Mouse (Mus musculus) MEL-GATA-1-ER (cell line): ENCODE results near the gene Clcn5.

Experiments used
- DNase-seq: peaks from one replicate; pipeline ENCODE4 v3.0.0-alpha.2; 2012; ENCODE audit warnings: low read depth; ENCODE audit errors: extremely low read depth

The Clcn5 gene

GRCm38 (mm10) chrX:7197833-7198232 is 121.3 kb downstream of the Clcn5 start:
- DNase-seq, result no peak

GRCm38 (mm10) chrX:7190816-7191215 is 128.3 kb downstream of the Clcn5 start:
- DNase-seq, result no peak

GRCm38 (mm10) chrX:7188311-7188807 is 130.8 kb downstream of the Clcn5 start:
- no peak for DNase-seq

GRCm38 (mm10) chrX:7187455-7188310 is 131.5 kb downstream of the Clcn5 start:
- no peak for DNase-seq

- no peak for DNase-seq
Observed at GRCm38 (mm10) chrX:7170156-7170555, 149.0 kb downstream of the Clcn5 start.

- peak; percentile 40 for DNase-seq
Observed at GRCm38 (mm10) chrX:7168799-7169198, 150.4 kb downstream of the Clcn5 start.

DNA sequence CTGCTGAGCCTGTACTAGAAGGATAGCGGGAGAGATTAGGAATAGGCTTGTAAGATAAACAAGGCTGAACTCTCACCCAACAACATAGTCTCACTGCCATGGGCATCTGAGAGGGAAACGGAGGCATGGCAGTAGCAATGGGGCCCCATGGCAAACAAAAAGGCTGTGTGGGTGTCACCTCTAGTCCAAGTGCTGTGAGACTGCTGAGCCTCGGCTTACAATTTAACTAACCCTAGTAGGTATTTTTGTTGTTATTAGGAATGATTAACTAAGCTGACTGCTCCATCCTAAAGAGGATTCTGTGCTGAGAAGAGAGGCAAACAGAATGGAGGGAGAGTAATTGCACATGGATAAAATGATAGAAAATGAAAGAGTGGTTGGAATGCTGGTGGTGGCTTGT is 161.2 kb downstream of the Clcn5 start:
- DNase-seq, result no peak

DNA sequence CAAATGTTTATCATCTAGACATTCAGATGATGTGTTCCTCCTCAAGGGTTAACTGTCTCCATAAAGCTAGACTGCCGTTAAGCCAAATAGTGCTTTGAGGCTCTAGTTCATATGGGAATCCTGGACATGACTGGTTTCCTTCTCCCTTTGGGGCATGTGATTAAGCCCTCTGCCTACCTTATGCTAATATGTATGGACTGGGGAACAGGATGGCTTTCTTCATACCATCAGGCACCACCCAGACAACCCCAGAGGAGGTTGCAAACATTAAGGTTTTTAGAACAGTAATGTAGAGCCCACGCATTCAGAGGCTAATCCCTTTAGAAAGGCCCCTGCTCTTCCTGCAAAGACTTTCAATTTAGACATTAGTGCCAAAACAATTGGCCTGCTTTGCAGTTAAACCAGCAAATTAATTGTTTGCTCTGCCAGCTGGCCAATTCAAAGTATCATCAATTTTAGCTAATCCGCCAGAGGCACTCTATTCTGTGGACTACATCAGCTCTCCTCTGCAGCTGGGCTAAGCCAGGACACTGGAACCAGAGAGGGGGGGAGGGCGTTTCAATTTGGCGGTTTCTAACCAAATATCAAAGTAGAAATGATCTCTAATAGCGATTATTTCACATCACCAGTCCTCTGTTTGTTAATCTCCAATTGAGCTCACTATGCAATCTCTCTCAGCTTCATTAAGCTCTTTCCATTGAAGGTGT is 163.0 kb downstream of the Clcn5 start:
- DNase-seq, result no peak

GRCm38 (mm10) chrX:7150129-7150528 is 169.0 kb downstream of the Clcn5 start:
- no peak for DNase-seq

DNA sequence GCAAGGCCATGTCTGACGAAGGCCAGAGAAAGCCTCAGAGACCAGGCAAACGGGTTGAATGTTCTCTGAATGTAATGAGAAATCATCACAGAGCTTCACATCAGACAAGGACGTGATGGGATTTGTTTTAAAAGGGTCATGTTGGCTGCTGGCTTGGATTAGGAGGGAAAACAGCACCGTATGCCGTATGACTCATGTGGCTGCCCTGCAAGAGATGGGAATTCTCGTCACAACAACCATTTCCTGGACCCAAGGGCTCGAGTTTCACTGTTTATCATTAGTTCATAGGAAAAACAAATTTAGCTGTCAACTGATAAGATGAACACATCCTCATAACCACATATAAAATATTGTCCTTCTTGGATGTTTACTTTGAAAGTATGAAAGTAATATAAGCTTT is 173.0 kb downstream of the Clcn5 start:
- DNase-seq, result no peak

DNA sequence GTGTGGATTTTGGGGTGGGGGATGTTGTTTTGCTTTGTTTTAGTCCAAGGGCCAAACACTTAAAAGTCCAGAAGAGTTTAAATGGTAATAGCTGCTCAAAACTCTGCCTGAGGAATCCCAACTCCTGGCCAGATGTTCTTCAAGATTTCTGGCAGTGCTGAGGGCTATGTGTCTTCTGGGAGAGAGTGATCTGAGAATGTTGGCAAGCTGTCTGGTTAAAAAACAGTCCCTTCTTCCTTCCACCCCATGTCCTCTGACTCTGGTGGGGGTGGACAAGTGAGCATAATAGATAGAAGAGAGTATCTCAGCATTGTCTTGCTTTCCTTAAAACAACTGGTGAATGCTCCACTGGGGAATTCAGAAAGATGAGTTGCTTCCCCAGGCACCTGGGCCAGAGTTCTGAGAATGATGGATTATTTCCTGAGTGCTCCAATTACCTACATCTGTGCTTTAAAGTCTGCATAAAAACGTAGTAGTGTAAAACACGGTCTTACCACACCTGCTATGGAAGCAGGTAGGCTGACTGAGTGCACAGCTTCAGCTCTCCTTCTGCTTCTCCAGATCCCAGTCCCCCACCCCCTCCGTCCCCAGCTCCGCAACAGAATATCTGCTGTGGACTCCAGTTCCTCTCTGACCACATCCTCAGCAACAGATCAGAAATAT is 197.4 kb downstream of the Clcn5 start:
- no peak for DNase-seq

DNA sequence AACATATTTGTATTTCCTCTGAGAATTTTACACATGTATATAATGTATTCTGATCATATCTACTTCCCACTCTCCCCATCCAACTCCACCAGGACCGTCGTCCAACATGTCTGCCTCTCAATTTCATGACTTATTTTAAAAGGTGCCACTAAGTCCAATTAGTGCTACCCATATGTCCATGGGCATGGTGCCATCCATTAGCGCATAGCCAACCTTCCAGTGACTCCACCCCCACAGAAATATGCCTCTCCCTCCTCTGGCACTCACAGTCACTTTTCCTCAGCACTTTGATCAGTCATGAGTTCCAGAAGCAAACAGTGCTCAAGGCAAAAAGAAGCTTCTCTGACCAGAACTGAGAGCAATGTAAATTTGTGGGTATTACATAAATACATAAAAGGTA is 204.3 kb downstream of the Clcn5 start:
- no peak for DNase-seq
